Mouse (Mus musculus) liver, embryonic 14.5 days (tissue): Measurements from ENCODE around the gene Nelfb.

Experiments
- CTCF ChIP-seq: IDR thresholded peaks from 2 replicates; pipeline ENCODE4 v1.5.1; 2016; ENCODE audit warnings: antibody characterized with exemption, low read depth, control low read depth
- EP300 ChIP-seq: IDR thresholded peaks from 2 replicates; pipeline ENCODE4 v1.6.1; 2016; ENCODE audit warnings: antibody characterized with exemption, low read depth

DNA sequence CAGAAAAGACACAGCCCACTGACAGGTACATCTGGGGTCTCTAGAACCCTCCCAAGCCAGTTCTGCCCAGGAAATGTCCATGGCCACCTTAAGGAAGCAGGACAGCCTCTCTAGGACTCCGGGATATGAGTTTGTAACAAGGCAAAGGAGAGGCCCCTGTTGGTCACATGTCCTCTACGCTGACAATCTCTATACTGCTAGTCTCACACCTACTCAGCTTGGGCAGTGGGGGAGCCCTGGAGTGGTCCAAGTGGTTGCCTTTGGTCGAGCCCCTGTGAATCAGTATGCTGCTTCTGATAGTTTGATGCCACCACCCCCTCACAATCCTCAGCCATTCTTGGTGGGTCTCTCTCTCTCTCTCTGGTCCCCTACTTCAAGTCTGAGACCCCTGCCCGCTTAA lies 43.8 kb downstream of the Nelfb start:
- TF ChIP-seq CTCF (no peak), EP300 (no peak)
